Mouse (Mus musculus): ENCODE data around the gene Kcnq5. TPM values are rescaled to one million over a fixed set of nuclear protein-coding genes. Genes with fewer than 3 reads are reported as not detected.
"Not testable (repeated sequence)": the region's sequence is repeated elsewhere in the genome, so short reads cannot be mapped to it uniquely, and the experiment has no call there.

Kcnq5 gene
- polyA plus RNA-seq, 1 experiment from 2014 or later: 0.71 TPM

DNA sequence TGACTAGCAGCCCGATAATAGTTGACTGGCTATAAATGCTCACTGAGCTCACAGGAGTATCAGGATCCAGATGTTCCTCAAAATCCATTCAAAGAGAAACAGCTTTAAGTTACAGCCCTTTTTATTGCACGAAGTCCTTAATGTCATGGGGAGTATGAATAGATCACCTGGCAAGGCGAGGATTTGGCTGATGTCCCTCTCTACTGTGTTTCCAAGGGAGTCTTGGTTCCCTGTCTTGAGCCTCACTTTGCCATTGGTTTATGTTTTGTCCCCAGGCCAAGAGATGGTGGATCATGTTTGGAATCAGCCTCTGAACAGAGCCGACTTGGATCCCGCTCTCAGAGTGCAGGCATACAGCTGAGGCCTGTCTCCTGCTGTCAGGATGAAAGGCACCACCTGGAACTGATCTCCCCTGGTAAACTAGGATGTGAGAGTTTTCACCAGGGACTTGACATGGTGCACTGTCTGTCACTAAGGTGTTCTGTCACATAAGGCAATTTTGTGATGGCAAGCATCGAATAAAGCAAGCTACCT, 570.5 kb downstream of the Kcnq5 start:
- ATAC-seq (replicated peaks; ENCODE audit: low FRiP score, low read depth): no peak
- 35% methylated on average over 6 of the region's 6 CpGs for WGBS

DNA sequence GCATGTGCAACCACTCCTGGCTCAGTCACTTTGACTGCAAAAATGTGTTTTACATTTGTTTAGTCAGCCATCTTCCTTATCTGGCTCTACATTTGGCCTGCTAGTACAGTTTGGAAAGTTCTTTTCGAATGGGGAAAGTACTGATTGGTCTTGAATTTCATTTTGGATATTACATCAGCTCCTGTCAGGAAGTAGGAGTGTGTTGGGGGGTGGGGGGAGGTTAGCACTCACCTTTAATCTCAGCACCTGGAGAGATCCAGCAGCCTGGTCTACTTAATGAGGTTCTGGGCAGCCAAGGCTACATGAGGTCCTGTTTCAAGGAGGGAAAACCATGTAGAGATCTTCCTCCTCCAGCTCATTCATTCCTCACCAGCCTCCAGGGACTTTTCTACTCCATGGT, 578.5 kb downstream of the Kcnq5 start, which contains the start of gene Khdc1b:
Khdc1b (plus strand) TSS at position 301 of the 400 bp plus-strand sequence.
- Histone ChIP-seq H3K9me3 (replicated peaks; ENCODE audit: low read length) (no peaks in the 10 kb centered on the region), H3K27me3 (ENCODE audit: insufficient read depth, low read length) (no peaks in the 10 kb centered on the region), H3K4me2 (ENCODE audit: low read length) (no peak within 1 kb of the TSS), H3K9ac (ENCODE audit: low read depth, low read length) (no peak within 1 kb of the TSS), H3K4me1 (replicated peaks; ENCODE audit: insufficient read depth, low read length) (no peaks in the 10 kb centered on the region), H3K4me3 (replicated peaks; ENCODE audit: low read depth, low read length) (no peak within 1 kb of the TSS), H3K27ac (no peak within 1 kb of the TSS), H3K36me3 (ENCODE audit: insufficient read depth, low read length) (no peaks in the 10 kb centered on the region)
- no peak for ATAC-seq (replicated peaks; ENCODE audit: low FRiP score, low read depth)
- TF ChIP-seq CTCF (IDR thresholded peaks at IDR 0.05; ENCODE audit: low read depth): no peak
- 76% methylated on average over 1 of the region's 1 CpGs for WGBS
- no peak for DNase-seq (ENCODE audit: low spot score)

More for the DNA sequence above, 570.5 kb downstream of the Kcnq5 start:
- peak; percentile 1 for DNase-seq (ENCODE audit: low spot score)
- H3K4me3 ChIP-seq (replicated peaks; ENCODE audit: low read depth, low read length): no peak overlapping the region
- no peaks in the 10 kb centered on the region for H3K36me3 ChIP-seq (ENCODE audit: insufficient read depth, low read length)
- no peak for TF ChIP-seq CTCF (IDR thresholded peaks at IDR 0.05; ENCODE audit: low read depth)
- H3K4me2 ChIP-seq (ENCODE audit: low read length): no peak overlapping the region
- H3K9me3 ChIP-seq (replicated peaks; ENCODE audit: low read length): no peaks in the 10 kb centered on the region
- no peaks in the 10 kb centered on the region for H3K27me3 ChIP-seq (ENCODE audit: insufficient read depth, low read length)
- H3K4me1 ChIP-seq (replicated peaks; ENCODE audit: insufficient read depth, low read length): no peaks in the 10 kb centered on the region
- no peak overlapping the region for H3K27ac ChIP-seq
- no peak overlapping the region for H3K9ac ChIP-seq (ENCODE audit: low read depth, low read length)

DNA sequence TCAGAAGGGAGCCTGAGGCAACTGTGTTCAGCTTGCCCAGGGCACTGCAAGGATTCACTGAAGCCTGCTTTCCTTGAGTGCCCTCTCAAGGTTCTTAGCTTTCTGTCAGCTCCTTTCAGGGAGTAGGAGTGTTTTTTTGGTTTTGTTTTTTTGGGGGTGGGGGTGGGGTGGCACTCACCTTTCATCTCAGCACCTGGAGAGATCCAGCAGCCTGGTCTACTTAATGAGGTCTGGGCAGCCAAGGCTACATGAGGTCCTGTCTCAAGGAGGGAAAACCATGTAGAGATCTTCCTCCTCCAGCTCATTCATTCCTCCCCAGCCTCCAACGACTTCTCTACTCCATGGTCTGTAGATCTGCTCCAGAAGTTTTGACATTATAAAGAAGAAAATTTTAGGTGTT, 593.7 kb downstream of the Kcnq5 start, which contains the start of gene Khdc1c:
Khdc1c (plus strand) TSS at position 301 of the 400 bp plus-strand sequence.
- not testable (repeated sequence) for H3K4me1 ChIP-seq (replicated peaks; ENCODE audit: insufficient read depth, low read length); ATAC-seq (replicated peaks; ENCODE audit: low FRiP score, low read depth); DNase-seq (ENCODE audit: low spot score); H3K36me3 ChIP-seq (ENCODE audit: insufficient read depth, low read length); H3K27ac ChIP-seq; H3K4me2 ChIP-seq (ENCODE audit: low read length); H3K27me3 ChIP-seq (ENCODE audit: insufficient read depth, low read length); H3K9me3 ChIP-seq (replicated peaks; ENCODE audit: low read length); H3K9ac ChIP-seq (ENCODE audit: low read depth, low read length); H3K4me3 ChIP-seq (replicated peaks; ENCODE audit: low read depth, low read length)
- 41% methylated on average over 1 of the region's 1 CpGs for WGBS

DNA sequence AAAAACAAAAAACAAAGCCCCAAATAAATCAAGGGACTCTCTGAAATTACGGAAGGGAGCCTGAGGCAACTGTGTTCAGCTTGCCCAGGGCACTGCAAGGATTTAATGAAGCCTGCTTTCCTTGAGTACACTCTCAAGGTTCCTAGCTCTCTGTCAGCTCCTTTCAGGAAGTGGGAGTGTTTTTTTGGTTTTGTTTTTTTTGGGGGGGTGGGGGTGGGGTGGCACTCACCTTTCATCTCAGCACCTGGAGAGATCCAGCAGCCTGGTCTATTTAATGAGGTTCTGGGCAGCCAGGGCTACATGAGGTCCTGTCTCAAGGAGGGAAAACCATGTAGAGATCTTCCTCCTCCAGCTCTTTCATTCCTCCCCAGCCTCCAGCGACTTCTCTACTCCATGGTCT, 612.4 kb downstream of the Kcnq5 start, which contains the start of gene Khdc1a:
Khdc1a (plus strand) TSS at position 301 of the 400 bp plus-strand sequence.
- no peaks in the 10 kb centered on the region for H3K4me1 ChIP-seq (replicated peaks; ENCODE audit: insufficient read depth, low read length)
- 66% methylated on average over 2 of the region's 2 CpGs for WGBS
- no peak for ATAC-seq (replicated peaks; ENCODE audit: low FRiP score, low read depth)
- H3K4me3 ChIP-seq (replicated peaks; ENCODE audit: low read depth, low read length): no peak within 1 kb of the TSS
- no peak within 1 kb of the TSS for H3K9ac ChIP-seq (ENCODE audit: low read depth, low read length)
- no peak for DNase-seq (ENCODE audit: low spot score)
- no peaks in the 10 kb centered on the region for H3K27me3 ChIP-seq (ENCODE audit: insufficient read depth, low read length)
- H3K27ac ChIP-seq: no peak within 1 kb of the TSS
- H3K9me3 ChIP-seq (replicated peaks; ENCODE audit: low read length): no peaks in the 10 kb centered on the region
- H3K36me3 ChIP-seq (ENCODE audit: insufficient read depth, low read length): no peaks in the 10 kb centered on the region
- TF ChIP-seq CTCF (IDR thresholded peaks at IDR 0.05; ENCODE audit: low read depth): no peak
- no peak within 1 kb of the TSS for H3K4me2 ChIP-seq (ENCODE audit: low read length)
